Mouse (Mus musculus) liver, postnatal 0 days (tissue): ENCODE measurements around the gene Pex14. TPM values are rescaled to one million over a fixed set of nuclear protein-coding genes. Genes with fewer than 3 reads are reported as not detected.

Experiments used
- ATAC-seq: fragments of 200-750 bp; cut with Nextera tagmentation; 2 replicates; pipeline ENCODE4 v1.8.0; 2017; ENCODE audit warnings: mild to moderate bottlenecking, moderate library complexity
- DNase-seq: peaks from one replicate; pipeline ENCODE4 v3.0.0-alpha.2; 2016
- H3K27ac ChIP-seq: fragments of 300-500 bp; sonication (generic); 2 replicates; pipeline ENCODE4 v1.5.1; 2014; ENCODE audit warnings: antibody characterized with exemption, moderate library complexity, mild to moderate bottlenecking, low read depth
- H3K27me3 ChIP-seq: fragments of 300-500 bp; sonication (generic); 2 replicates; pipeline ENCODE4 v1.6.1; 2014; ENCODE audit warnings: low read length, control low read depth, mixed read lengths; ENCODE audit not compliant: insufficient read depth
- H3K36me3 ChIP-seq: fragments of 300-500 bp; sonication (generic); replicated peaks from 2 replicates; pipeline ENCODE4 v1.6.1; 2014; ENCODE audit warnings: mild to moderate bottlenecking, control low read depth, low read length, moderate library complexity, mixed read lengths; ENCODE audit not compliant: insufficient read depth
- H3K4me1 ChIP-seq: fragments of 300-500 bp; sonication (generic); 2 replicates; pipeline ENCODE4 v1.6.1; 2014; ENCODE audit warnings: antibody characterized with exemption, mild to moderate bottlenecking, control low read depth; ENCODE audit not compliant: insufficient read depth
- H3K4me2 ChIP-seq: fragments of 300-500 bp; sonication (generic); 2 replicates; pipeline ENCODE4 v1.6.1; 2014; ENCODE audit warnings: low read depth, mild to moderate bottlenecking, low read length, moderate library complexity, mixed read lengths
- H3K4me3 ChIP-seq: fragments of 300-500 bp; sonication (generic); 2 replicates; pipeline ENCODE4 v1.5.1; 2014; ENCODE audit warnings: low read depth, low read length
- H3K9ac ChIP-seq: fragments of 300-500 bp; sonication (generic); replicated peaks from 2 replicates; pipeline ENCODE4 v1.6.1; 2014; ENCODE audit warnings: mild to moderate bottlenecking, moderate library complexity
- H3K9me3 ChIP-seq: fragments of 300-500 bp; sonication (generic); 2 replicates; pipeline ENCODE4 v1.6.1; 2016; ENCODE audit warnings: mild to moderate bottlenecking, control low read depth, low read length, mixed read lengths
- CTCF ChIP-seq: sonication (generic); IDR thresholded peaks from 2 replicates; pipeline ENCODE4 v1.5.1; 2016; ENCODE audit warnings: antibody characterized with exemption, low read depth
- EP300 ChIP-seq: IDR thresholded peaks from 2 replicates; pipeline ENCODE4 v1.6.1; 2016; ENCODE audit warnings: antibody characterized with exemption, low read depth, mild to moderate bottlenecking
- WGBS: fragments of 180-500 bp; shearing (Covaris S2); extraction: QIAGEN DNeasy Blood & Tissue Kit; methylation state at CpG from one replicate; pipeline ENCODE4 v1.1.7; 2014; ENCODE audit not compliant: insufficient replicate concordance; 5-methylcytosine and 5-hydroxymethylcytosine counted together
- polyA plus RNA-seq: library from polyadenylated mRNA; unstranded; fragments of >200 nt; fragmentation: Nextera tagmentation; extraction: Ambion mirVana; gene quantifications from 2 replicates; pipeline ENCODE4 v1.2.1, GENCODE M21; 2015

Gene Pex14
- polyA plus RNA-seq, 1 experiment from 2014 or later = 53.6 TPM

DNA sequence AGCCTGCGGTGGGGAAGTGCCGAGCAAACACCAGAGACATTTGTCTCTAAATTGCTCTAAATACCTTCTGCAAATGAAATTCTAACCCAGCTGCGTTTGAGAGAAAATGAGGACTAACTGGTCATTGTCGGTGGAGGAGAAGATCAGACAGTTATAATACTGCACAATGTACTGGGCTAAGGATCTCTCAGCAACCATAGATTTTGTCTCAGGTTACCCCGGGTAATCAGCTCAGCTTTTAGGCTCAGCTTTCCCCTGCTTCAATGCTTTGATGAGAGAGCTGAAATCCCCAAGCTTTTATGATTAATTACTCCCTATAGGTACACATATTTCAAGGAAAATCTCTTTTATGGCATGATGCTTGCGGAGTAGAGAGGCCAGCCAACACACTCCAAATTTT lies 59.4 kb downstream of the Pex14 start:
- Histone ChIP-seq H3K4me2 (no peak overlapping the region), H3K36me3 (no peaks in the 10 kb centered on the region), H3K27ac (no peak overlapping the region), H3K27me3 (no peaks in the 10 kb centered on the region), H3K4me3 (no peak overlapping the region), H3K9me3 (no peaks in the 10 kb centered on the region), H3K4me1 (no peaks in the 10 kb centered on the region), H3K9ac (no peak overlapping the region)
- WGBS = 73% methylated on average over 6 of the region's 6 CpGs
- ATAC-seq (no peak), DNase-seq (no peak)
- no peak for TF ChIP-seq EP300
- no peak for TF ChIP-seq CTCF

DNA sequence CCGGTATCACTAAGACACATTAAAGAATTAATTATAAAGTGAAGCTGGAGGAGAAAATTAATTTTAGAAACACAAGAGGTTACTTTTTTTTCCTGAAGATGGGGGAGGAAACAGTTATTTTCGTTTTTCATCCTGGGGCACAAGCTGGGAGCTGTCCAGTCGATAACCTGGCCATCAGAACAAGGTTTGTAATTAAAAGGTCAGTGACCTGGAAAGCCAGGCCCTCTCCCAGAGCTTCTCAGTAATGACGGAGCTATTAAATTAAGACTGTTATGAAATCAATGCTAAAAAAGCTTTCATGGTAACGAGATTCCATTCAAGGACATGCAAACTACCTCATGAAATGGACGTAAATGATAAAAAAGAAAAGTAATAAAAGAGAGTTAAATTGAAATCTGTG lies 62.0 kb downstream of the Pex14 start:
- Histone ChIP-seq H3K9me3 (no peaks in the 10 kb centered on the region), H3K27me3 (no peaks in the 10 kb centered on the region), H3K27ac (no peak overlapping the region), H3K4me2 (no peak overlapping the region), H3K4me1 (no peaks in the 10 kb centered on the region), H3K36me3 (no peaks in the 10 kb centered on the region), H3K9ac (no peak overlapping the region), H3K4me3 (no peak overlapping the region)
- no peak for TF ChIP-seq CTCF
- no peak for TF ChIP-seq EP300
- no peak for ATAC-seq
- WGBS = 70% methylated on average over 6 of the region's 6 CpGs
- DNase-seq = no peak

DNA sequence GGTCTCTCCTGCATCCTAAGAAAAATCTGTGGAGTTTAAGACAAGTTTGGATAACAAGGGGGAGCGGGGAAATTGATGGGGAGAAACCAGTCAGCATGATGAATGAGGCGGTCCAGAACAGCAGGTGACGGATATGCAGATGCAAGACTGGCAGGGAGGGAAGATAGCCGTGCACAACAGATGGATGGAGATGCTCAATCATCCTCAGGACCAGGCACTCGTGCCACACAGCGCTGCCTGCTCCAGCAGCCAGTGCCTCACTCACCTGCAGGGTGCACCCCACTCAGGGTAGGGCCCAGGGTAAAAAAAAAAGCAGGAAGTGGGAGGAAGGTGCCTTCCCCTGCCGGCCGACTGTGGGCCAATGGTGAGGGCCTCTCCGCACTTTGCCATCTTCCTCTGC lies 63.1 kb downstream of the Pex14 start:
- Histone ChIP-seq H3K27ac (no peak overlapping the region), H3K27me3 (no peaks in the 10 kb centered on the region), H3K4me2 (no peak overlapping the region), H3K36me3 (no peaks in the 10 kb centered on the region), H3K9me3 (no peaks in the 10 kb centered on the region), H3K4me1 (no peaks in the 10 kb centered on the region), H3K4me3 (no peak overlapping the region), H3K9ac (no peak overlapping the region)
- 70% methylated on average over 9 of the region's 9 CpGs for WGBS
- ATAC-seq (no peak), DNase-seq (no peak)
- TF ChIP-seq EP300 (no peak), CTCF (no peak)

DNA sequence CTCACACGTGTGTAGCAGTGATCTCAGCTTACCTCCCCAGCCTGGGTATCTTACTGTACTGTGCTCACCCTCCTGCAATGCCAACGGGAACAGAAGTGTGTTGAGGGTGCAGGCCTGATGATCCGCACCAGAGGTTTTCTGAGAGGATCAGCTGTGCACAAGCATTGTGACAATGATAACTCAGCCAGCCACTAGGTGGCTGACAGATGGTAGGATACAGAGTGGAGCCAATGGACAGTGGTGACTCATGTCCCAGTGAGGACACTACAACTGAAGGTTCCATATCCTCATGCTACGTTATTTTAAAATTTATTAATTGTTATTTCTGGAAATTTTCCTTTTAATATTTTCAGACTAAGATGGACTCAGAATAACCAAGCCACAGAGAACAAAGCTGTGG lies 68.2 kb downstream of the Pex14 start:
- Histone ChIP-seq H3K4me3 (no peak overlapping the region), H3K4me2 (no peak overlapping the region), H3K27me3 (no peaks in the 10 kb centered on the region), H3K9me3 (no peaks in the 10 kb centered on the region), H3K4me1 (no peaks in the 10 kb centered on the region), H3K27ac (no peak overlapping the region), H3K36me3 (no peaks in the 10 kb centered on the region; the same call in 1 of the 2 replicates), H3K9ac (no peak overlapping the region)
- 77% methylated on average over 4 of the region's 4 CpGs for WGBS
- no peak for ATAC-seq
- DNase-seq = no peak
- no peak for TF ChIP-seq EP300
- peak; percentile 56 for TF ChIP-seq CTCF

DNA sequence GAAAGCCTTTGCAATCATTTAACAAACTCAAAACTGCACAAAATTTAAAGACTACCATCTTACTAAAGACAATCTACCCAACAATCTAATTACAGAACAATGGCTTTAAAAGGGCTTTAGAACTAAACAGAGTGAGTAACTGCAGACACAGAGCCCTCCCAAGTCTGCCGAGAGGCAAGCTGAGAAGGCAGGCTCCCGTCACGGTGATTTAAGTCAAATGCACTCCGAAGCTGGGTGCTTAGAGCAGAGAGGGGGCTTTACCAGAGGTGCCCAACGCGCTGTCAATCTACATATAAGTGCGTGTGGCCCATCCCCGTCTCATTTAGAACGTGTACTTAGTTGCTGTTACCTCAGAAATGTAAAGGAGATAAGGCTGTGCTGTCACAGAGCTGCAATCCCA lies 72.1 kb downstream of the Pex14 start:
- Histone ChIP-seq H3K4me3 (no peak overlapping the region), H3K27me3 (no peaks in the 10 kb centered on the region), H3K9ac (no peak overlapping the region), H3K36me3 (no peaks in the 10 kb centered on the region; the same call in 1 of the 2 replicates), H3K9me3 (no peaks in the 10 kb centered on the region), H3K27ac (no peak overlapping the region), H3K4me1 (no peaks in the 10 kb centered on the region), H3K4me2 (no peak overlapping the region)
- WGBS = 69% methylated on average over 9 of the region's 9 CpGs
- ATAC-seq (no peak), DNase-seq (no peak)
- no peak for TF ChIP-seq EP300
- no peak for TF ChIP-seq CTCF

DNA sequence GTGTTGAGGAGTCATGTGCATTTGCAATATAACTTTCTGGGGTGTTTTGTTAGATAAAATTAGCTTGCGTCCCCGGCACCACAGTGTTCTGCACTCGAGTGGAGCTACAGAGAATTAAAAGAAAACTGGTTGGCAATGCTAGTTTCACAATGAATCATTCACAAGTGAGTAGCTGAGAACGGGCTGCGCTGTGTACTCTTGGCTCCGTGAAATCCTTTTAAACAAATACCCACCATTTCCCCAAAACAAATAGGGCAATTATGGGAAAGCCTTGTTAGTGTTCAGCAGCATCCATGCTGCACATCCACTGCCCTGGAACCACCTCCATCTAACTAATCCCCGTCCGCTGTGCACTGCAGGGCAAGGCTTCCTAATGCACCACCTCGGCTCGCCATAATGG lies 74.4 kb downstream of the Pex14 start:
- no peak for TF ChIP-seq EP300
- TF ChIP-seq CTCF = no peak
- Histone ChIP-seq H3K36me3 (no peaks in the 10 kb centered on the region), H3K4me1 (no peaks in the 10 kb centered on the region), H3K9me3 (no peaks in the 10 kb centered on the region), H3K4me2 (no peak overlapping the region), H3K4me3 (no peak overlapping the region), H3K9ac (no peak overlapping the region), H3K27me3 (no peaks in the 10 kb centered on the region), H3K27ac (no peak overlapping the region)
- WGBS = 82% methylated on average over 10 of the region's 10 CpGs
- no peak for DNase-seq
- no peak for ATAC-seq

DNA sequence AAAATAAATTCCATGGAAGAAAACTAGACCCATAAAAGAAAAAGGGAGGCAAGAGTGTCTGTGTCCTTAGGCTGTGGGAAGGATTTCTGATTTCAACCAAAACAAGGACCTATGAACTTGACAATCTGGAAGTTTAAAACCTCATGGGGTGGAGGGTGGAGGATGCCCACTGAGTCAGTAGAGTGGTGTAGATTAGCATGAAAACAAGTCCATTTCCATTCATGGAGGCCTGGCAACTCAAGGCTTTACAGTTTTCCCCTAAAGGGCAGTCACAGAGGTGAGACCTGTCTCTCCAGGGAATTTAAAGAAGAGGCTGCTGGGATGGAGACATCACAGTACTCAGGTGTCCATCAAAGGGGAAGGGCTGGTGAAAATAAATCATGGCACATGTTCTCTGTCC lies 78.7 kb downstream of the Pex14 start:
- Histone ChIP-seq H3K27ac (no peak overlapping the region), H3K36me3 (no peaks in the 10 kb centered on the region), H3K27me3 (no peaks in the 10 kb centered on the region), H3K4me3 (no peak overlapping the region), H3K9ac (no peak overlapping the region), H3K4me1 (peaks cover 5% of the 10 kb centered on the region; the same call in 1 of the 2 replicates), H3K9me3 (no peaks in the 10 kb centered on the region), H3K4me2 (no peak overlapping the region)
- ATAC-seq (no peak), DNase-seq (no peak)
- TF ChIP-seq CTCF = no peak
- no peak for TF ChIP-seq EP300
